Mouse (Mus musculus) spleen, adult 2 months (tissue): ENCODE measurements around the gene Vmn1r54. TPM values are rescaled to one million over a fixed set of nuclear protein-coding genes. Genes with fewer than 3 reads are reported as not detected.

Experiments used
- DNase-seq, 2 experiments: peaks; one replicate each; pipeline versions ENCODE4 v3.0.0 to v3.0.0-alpha.2; 2012 to 2021; ENCODE audit warnings: low spot score in 2 of 2, low read depth in 1 of 2
- H3K27ac ChIP-seq: fragments of 200-500 bp; 2 replicates; pipeline ENCODE4 v1.5.1; 2012; ENCODE audit warnings: low read length, inconsistent platforms; ENCODE audit not compliant: insufficient read depth
- H3K27me3 ChIP-seq: fragments of 200-500 bp; 2 replicates; pipeline ENCODE4 v1.6.1; 2012; ENCODE audit warnings: mild to moderate bottlenecking, moderate library complexity, low read length, inconsistent platforms; ENCODE audit not compliant: control insufficient read depth, insufficient read depth
- H3K36me3 ChIP-seq: fragments of 200-500 bp; 2 replicates; pipeline ENCODE4 v1.6.1; 2012; ENCODE audit warnings: mild to moderate bottlenecking, low read length, inconsistent platforms; ENCODE audit not compliant: control insufficient read depth, insufficient read depth
- H3K4me1 ChIP-seq: fragments of 200-500 bp; 2 replicates; pipeline ENCODE4 v1.6.1; 2011; ENCODE audit warnings: inconsistent platforms; ENCODE audit not compliant: control insufficient read depth, insufficient read depth, insufficient read length
- H3K4me3 ChIP-seq: fragments of 200-500 bp; 2 replicates; pipeline ENCODE4 v1.5.1; 2011; ENCODE audit warnings: mild to moderate bottlenecking, inconsistent platforms; ENCODE audit not compliant: insufficient read depth, insufficient read length; ENCODE audit errors: extremely low read depth
- CTCF ChIP-seq: fragments of 200-500 bp; IDR thresholded peaks from 2 replicates; pipeline ENCODE4 v1.5.1; 2011; ENCODE audit warnings: mild to moderate bottlenecking, inconsistent platforms; ENCODE audit not compliant: insufficient read depth, insufficient read length, insufficient replicate concordance; ENCODE audit errors: extremely low read depth
- POLR2A ChIP-seq: fragments of 200-500 bp; IDR thresholded peaks from 2 replicates; pipeline ENCODE4 v1.6.1; 2011; ENCODE audit warnings: low read depth, low read length, inconsistent platforms
- WGBS: fragments of 180-500 bp; shearing (Covaris S2); methylation state at CpG from one replicate; pipeline ENCODE4 v1.1.7; 2018; 5-methylcytosine and 5-hydroxymethylcytosine counted together
- polyA plus RNA-seq: library from polyadenylated mRNA; depleted of rRNA; stranded (reverse); fragments of >200 nt; gene quantifications from 2 replicates; pipeline ENCODE4 v1.2.3, GENCODE M21; 2012

Gene Vmn1r54
- polyA plus RNA-seq, 1 experiment, result not detected

DNA sequence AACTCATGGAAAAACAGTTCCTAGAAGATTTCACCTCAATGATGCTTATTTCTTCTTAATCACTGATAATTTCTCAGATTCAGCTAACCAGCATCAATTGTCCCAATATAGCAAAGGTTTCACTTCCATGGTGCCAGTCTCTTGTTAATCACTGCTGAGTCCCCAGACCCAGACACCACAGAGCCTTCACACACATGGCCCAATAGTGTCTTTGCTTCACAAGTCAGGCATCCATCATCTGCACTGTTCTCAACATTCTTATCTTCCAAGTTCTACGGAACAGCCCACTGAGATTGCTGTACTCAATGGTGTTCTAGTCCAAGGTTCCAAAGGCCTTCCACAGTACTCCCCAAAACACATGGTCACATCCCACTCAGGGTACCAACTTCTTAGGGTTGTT, 54.8 kb downstream of the Vmn1r54 start, which contains the start of gene BC048671:
BC048671 (plus strand) TSS at position 301 of the 400 bp plus-strand sequence.
- no peaks in the 10 kb centered on the region for H3K4me1 ChIP-seq
- no peak within 1 kb of the TSS for H3K27ac ChIP-seq
- no peaks in the 10 kb centered on the region for H3K27me3 ChIP-seq
- no peak for DNase-seq
- no peak within 1 kb of the TSS for H3K4me3 ChIP-seq
- no peaks in the 10 kb centered on the region for H3K36me3 ChIP-seq
- 93% methylated on average over 1 of the region's 1 CpGs for WGBS
- no peak for TF ChIP-seq CTCF
- TF ChIP-seq POLR2A, result no peak

DNA sequence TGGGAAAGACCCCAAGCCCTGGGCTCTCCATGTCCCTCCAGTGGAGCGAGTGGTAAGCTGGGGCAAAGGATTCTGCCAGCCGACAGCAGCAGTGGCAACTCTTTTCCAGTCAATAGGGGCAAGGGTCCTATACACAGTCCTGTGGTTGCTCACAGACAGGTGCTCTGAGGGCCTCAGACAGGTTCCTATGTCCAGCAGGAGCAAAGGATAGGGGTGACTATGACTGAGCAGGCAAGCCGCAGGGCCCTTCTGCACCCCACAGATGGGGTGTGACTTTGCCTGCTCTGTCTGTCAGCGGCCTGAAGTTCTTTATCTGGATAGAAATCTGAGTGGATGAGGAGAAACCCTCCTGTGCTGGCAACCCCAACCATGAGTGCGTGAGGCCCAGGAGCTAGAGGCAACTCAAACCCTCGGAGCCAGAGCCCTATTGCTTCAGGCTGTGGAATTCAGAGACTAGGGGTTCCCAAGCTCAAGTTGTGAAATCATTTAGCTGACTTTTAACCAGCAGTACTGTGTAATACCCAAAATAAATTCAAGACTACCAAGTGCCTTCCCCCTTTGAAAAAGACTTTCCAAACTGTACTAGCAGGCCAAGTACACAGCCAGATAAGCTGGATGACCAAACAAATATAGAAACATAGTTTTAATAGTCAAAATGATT, 60.3 kb downstream of the Vmn1r54 start:
- no peaks in the 10 kb centered on the region for H3K27me3 ChIP-seq
- TF ChIP-seq CTCF, result no peak
- TF ChIP-seq POLR2A, result no peak
- WGBS, result 81% methylated on average over 6 of the region's 6 CpGs
- no peak overlapping the region for H3K27ac ChIP-seq
- DNase-seq, result no peak
- H3K4me1 ChIP-seq, result no peaks in the 10 kb centered on the region; the same call in 1 of the 2 replicates
- no peak overlapping the region for H3K4me3 ChIP-seq
- no peaks in the 10 kb centered on the region for H3K36me3 ChIP-seq

DNA sequence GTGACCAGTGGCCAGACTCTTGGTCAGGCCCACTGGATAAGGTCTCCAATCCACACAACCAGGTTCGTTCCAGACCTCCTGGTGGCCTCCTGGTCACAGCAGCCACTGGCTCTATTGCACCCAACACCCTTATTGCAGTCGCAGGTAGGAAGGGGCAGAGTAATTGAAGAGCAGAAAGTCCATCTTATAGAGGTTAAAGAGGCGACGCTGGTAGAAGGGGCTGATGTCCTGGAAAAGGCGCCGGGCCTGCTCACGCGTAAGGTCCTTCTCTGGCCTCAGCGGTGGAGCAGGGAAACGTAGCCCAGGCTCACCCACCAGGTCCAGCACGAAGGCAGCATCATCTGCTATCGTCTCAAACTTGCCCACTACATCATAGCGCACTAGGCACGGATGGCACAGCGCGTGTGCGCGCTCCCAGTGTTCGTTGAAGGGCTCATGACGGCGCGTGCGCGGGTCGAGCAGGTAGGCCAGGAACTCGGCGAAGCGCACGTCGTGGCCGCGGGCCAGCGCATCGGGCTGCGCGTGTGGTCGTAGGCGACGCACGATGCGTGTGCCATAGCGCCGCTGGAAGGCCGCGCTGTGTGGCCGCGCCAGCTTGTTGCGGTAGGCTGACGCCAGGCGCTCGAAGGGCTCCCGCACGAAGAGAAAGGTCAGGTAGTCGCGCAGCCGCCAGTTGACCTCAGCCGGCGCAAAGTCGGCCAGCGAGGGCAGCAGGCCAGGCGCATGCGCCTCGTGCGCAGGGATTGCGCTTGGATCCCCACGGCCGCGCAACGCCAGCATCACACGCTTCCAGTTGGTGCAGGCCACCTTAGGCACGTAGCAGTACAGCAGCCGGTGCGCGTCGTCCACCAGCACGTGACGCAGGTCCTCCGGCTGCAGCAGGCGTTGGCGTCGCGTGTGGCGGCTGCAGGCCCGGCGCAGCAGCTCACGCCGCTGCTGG, 63.0 kb downstream of the Vmn1r54 start:
- no peaks in the 10 kb centered on the region for H3K27me3 ChIP-seq
- H3K4me1 ChIP-seq, result no peaks in the 10 kb centered on the region; the same call in 1 of the 2 replicates
- WGBS, result 88% methylated on average over 87 of the region's 87 CpGs
- TF ChIP-seq POLR2A (no peak), CTCF (no peak)
- no peak overlapping the region for H3K27ac ChIP-seq
- H3K36me3 ChIP-seq, result no peaks in the 10 kb centered on the region
- no peak for DNase-seq
- no peak overlapping the region for H3K4me3 ChIP-seq

DNA sequence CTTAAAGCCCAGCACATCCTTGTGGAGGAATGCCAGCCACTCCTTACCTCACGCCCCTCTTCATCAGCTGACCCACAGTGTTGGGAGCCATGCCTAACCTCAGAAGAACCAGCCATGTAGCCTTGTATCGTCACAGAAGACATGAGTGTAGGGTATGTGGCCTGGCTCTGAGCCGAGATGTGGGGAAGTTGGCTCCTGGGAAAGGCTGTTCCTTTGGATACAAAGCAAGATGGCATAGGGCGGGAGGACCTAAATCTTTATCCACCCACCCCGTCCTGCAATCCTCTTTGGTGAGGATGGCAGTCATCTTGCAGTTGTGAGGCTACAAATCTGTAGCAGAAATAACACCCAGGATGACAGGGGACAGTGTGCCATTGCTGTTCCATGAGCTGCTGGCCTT, 69.9 kb downstream of the Vmn1r54 start:
- no peak for DNase-seq
- Histone ChIP-seq H3K4me1 (no peaks in the 10 kb centered on the region), H3K36me3 (no peaks in the 10 kb centered on the region), H3K4me3 (no peak overlapping the region), H3K27ac (no peak overlapping the region), H3K27me3 (no peaks in the 10 kb centered on the region)
- 80% methylated on average over 5 of the region's 5 CpGs for WGBS
- TF ChIP-seq POLR2A, result no peak
- no peak for TF ChIP-seq CTCF

DNA sequence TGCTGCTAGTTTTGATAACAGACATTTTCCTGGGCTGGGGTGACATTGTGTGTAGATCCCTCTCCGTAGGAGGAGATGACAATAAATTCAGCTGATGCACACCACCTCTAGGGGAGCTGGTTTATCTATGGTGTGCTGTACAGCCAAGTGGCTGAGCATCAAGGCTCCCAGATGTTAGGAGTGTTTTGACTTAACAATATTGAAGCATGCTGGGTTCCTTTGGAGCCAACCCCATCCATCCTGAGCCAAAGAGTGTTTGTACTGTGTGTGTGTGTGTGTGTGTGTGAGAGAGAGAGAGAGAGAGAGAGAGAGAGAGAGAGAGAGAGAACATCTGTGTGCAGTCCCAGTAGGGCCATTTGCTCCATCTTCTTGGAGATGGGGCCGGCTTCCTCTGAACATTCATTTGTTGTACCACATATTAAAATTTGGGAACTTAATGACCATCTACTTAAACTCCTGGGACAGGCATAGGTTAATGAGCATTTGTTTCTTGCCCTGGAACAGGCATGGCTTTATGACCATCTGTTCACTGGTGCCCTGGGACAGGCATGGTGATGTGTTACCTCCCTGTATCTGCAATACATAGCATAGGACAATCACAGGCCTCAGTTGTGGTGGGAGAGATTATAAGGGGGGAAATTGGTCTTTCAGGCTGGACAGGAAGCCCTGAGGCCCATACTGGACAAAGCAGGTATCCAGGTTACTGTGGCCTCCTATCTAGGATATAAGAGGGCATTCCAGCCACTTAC, 71.6 kb downstream of the Vmn1r54 start:
- WGBS, result 77% methylated on average over 2 of the region's 2 CpGs
- no peaks in the 10 kb centered on the region for H3K4me1 ChIP-seq
- no peak for DNase-seq
- no peaks in the 10 kb centered on the region for H3K36me3 ChIP-seq
- H3K27me3 ChIP-seq, result no peaks in the 10 kb centered on the region
- no peak for TF ChIP-seq CTCF
- TF ChIP-seq POLR2A, result no peak
- no peak overlapping the region for H3K4me3 ChIP-seq
- H3K27ac ChIP-seq, result no peak overlapping the region

DNA sequence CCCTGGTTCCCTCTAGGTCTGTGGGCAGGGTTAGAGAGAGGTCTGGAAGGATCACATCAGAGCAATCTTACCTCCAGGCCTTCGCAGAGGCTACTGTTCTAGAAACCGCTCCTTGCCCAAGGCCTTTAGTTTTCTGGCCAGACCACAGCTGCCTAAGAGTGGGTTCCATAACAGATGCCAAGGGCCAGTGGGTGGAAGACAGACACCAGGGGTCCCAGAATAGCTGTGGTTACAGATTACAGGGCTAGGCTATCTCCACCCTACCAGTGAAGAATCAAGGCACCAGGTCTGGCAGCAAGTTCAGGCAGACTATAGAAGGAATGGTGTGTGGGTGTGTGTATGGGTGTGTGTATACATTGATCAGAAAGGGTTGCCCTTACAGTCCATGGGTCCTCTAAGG, 72.9 kb downstream of the Vmn1r54 start:
- Histone ChIP-seq H3K4me3 (no peak overlapping the region), H3K27ac (no peak overlapping the region), H3K36me3 (no peaks in the 10 kb centered on the region), H3K4me1 (no peaks in the 10 kb centered on the region), H3K27me3 (no peaks in the 10 kb centered on the region)
- WGBS, result 86% methylated on average over 2 of the region's 2 CpGs
- TF ChIP-seq POLR2A, result no peak
- no peak for TF ChIP-seq CTCF
- DNase-seq, result no peak
